Mouse (Mus musculus) ES-E14 (cell line): ENCODE measurements around the gene Ndfip2. TPM values are rescaled to one million over a fixed set of nuclear protein-coding genes. Genes with fewer than 3 reads are reported as not detected.

ENCODE experiments used
- DNase-seq: peaks from one replicate; pipeline ENCODE4 v3.0.0-alpha.2; 2013; ENCODE audit warnings: low read depth, low spot score
- H3K27ac ChIP-seq: 2 replicates; pipeline ENCODE4 v1.5.1; 2012; ENCODE audit warnings: low read depth, mild to moderate bottlenecking, low read length, moderate library complexity, mixed read lengths; ENCODE audit not compliant: poor library complexity, insufficient read depth, severe bottlenecking
- H3K36me3 ChIP-seq: 2 replicates; pipeline ENCODE4 v1.6.1; 2012; ENCODE audit warnings: mild to moderate bottlenecking, low read length, moderate library complexity, mixed read lengths; ENCODE audit not compliant: control insufficient read depth, poor library complexity, insufficient read depth, severe bottlenecking
- H3K4me1 ChIP-seq, 2 experiments: fragments of 150-350 bp in 1 of 2; sonication (generic) in 1 of 2; 2 replicates each; pipeline ENCODE4 v1.6.1; 2012; ENCODE audit warnings: low read length in 2 of 2, mild to moderate bottlenecking in 1 of 2, mixed read lengths in 1 of 2; ENCODE audit not compliant: control insufficient read depth in 2 of 2, insufficient read depth in 2 of 2, poor library complexity in 1 of 2
- H3K4me3 ChIP-seq, 2 experiments: fragments of 150-350 bp in 1 of 2; sonication (generic) in 1 of 2; 2 replicates each; pipeline ENCODE4 v1.5.1; 2012; ENCODE audit warnings: low read length in 2 of 2, low read depth in 1 of 2, mild to moderate bottlenecking in 1 of 2, mixed read lengths in 1 of 2; ENCODE audit not compliant: insufficient read depth in 1 of 2, poor library complexity in 1 of 2, severe bottlenecking in 1 of 2
- H3K9ac ChIP-seq: 2 replicates; pipeline ENCODE4 v1.6.1; 2012; ENCODE audit warnings: low read depth, mild to moderate bottlenecking, low read length, mixed read lengths; ENCODE audit not compliant: poor library complexity, insufficient read depth, severe bottlenecking
- H3K9me3 ChIP-seq: fragments of 150-350 bp; sonication (generic); 2 replicates; pipeline ENCODE4 v1.6.1; 2012; ENCODE audit warnings: low read depth, mild to moderate bottlenecking, low read length; ENCODE audit not compliant: control insufficient read depth, insufficient read depth
- CHD2 ChIP-seq: IDR thresholded peaks from 2 replicates; pipeline ENCODE4 v1.6.1; 2014; ENCODE audit warnings: mild to moderate bottlenecking, low read depth, low read length, inconsistent platforms
- HCFC1 ChIP-seq: IDR thresholded peaks from 2 replicates; pipeline ENCODE4 v1.6.1; 2012; ENCODE audit warnings: low read length, inconsistent platforms, borderline replicate concordance; ENCODE audit not compliant: insufficient read depth
- MAFK ChIP-seq: IDR thresholded peaks from 2 replicates; pipeline ENCODE4 v1.6.1; 2014; ENCODE audit warnings: mild to moderate bottlenecking, low read depth, low read length, inconsistent platforms; ENCODE audit not compliant: insufficient read depth
- ZC3H11A ChIP-seq: IDR thresholded peaks from 2 replicates; pipeline ENCODE4 v1.6.1; 2012; ENCODE audit warnings: low read depth, mild to moderate bottlenecking, inconsistent platforms, low read length, borderline replicate concordance
- ZNF384 ChIP-seq: IDR thresholded peaks from 2 replicates; pipeline ENCODE4 v1.6.1; 2012; ENCODE audit warnings: low read depth, low read length, inconsistent platforms
- in situ Hi-C, 2 experiments: fragments of 600-800 bp; cut with MboI; formaldehyde crosslinking; loops; one replicate each; pipeline ENCODE4 v1.15.1; 2025; ENCODE audit warnings: low sequenced_read_pairs in 2 of 2, inconsistent platforms in 1 of 2; ENCODE audit not compliant: unreplicated experiment in 2 of 2
- total RNA-seq: library from RNA; depleted of rRNA; stranded (reverse); fragments of 300-350 nt; gene quantifications from 2 replicates; pipeline ENCODE4 v1.2.3, GENCODE M21; 2012

The Ndfip2 gene
- total RNA-seq, 1 experiment, result 29.0 TPM

- no peak overlapping the region for H3K27ac ChIP-seq
- no peak overlapping the region for H3K9ac ChIP-seq
- no peak overlapping the region for H3K4me3 ChIP-seq
- H3K4me1 ChIP-seq, result no peaks in the 10 kb centered on the region
- in situ Hi-C loops, result no loop called here
- TF ChIP-seq HCFC1, result no peak
- no peak for TF ChIP-seq ZNF384
- H3K9me3 ChIP-seq, result no peaks in the 10 kb centered on the region
- DNase-seq, result no peak
- no peaks in the 10 kb centered on the region for H3K36me3 ChIP-seq
These were observed 18.3 kb upstream of the Ndfip2 start for GRCm38 (mm10) chr14:105240120-105240519.

GRCm38 (mm10) chr14:105243805-105244443 lies 14.4 kb upstream of the Ndfip2 start:
- Histone ChIP-seq H3K9me3 (no peaks in the 10 kb centered on the region), H3K27ac (no peak overlapping the region), H3K4me1 (no peaks in the 10 kb centered on the region), H3K36me3 (no peaks in the 10 kb centered on the region), H3K4me3 (no peak overlapping the region), H3K9ac (no peak overlapping the region)
- TF ChIP-seq CHD2 (no peak), ZC3H11A (no peak), MAFK (no peak), HCFC1 (no peak), ZNF384 (no peak)
- DNase-seq, result no peak
- in situ Hi-C loops, result no loop called here

GRCm38 (mm10) chr14:105251038-105251437 lies 7.3 kb upstream of the Ndfip2 start:
- no peak for DNase-seq
- Histone ChIP-seq H3K9me3 (no peaks in the 10 kb centered on the region), H3K36me3 (no peaks in the 10 kb centered on the region), H3K27ac (no peak overlapping the region), H3K4me3 (no peak overlapping the region), H3K4me1 (no peaks in the 10 kb centered on the region), H3K9ac (no peak overlapping the region)
- TF ChIP-seq MAFK (no peak), HCFC1 (no peak), ZNF384 (no peak), CHD2 (no peak), ZC3H11A (no peak)
- in situ Hi-C loops, result no loop called here

GRCm38 (mm10) chr14:105253304-105253703 lies 5.1 kb upstream of the Ndfip2 start:
- Histone ChIP-seq H3K36me3 (no peaks in the 10 kb centered on the region), H3K4me3 (no peak overlapping the region), H3K9ac (no peak overlapping the region), H3K4me1 (no peaks in the 10 kb centered on the region; a peak in 1 of 4 replicates), H3K9me3 (no peaks in the 10 kb centered on the region), H3K27ac (no peak overlapping the region)
- TF ChIP-seq ZNF384, result no peak
- TF ChIP-seq MAFK, result no peak
- TF ChIP-seq HCFC1, result no peak
- TF ChIP-seq ZC3H11A, result no peak
- no peak for TF ChIP-seq CHD2
- in situ Hi-C loops, result no loop called here
- no peak for DNase-seq

- no peak for DNase-seq
- peaks cover 0 to under 1% of the 10 kb centered on the region in 2 experiments; a peak in 1 of 4 replicates for H3K4me1 ChIP-seq
- H3K9me3 ChIP-seq, result no peaks in the 10 kb centered on the region
- TF ChIP-seq HCFC1 (no peak), MAFK (no peak), CHD2 (no peak), ZNF384 (no peak), ZC3H11A (no peak)
- no peaks in the 10 kb centered on the region for H3K36me3 ChIP-seq
- in situ Hi-C loops, result no loop called here
- H3K27ac ChIP-seq, result no peak overlapping the region
- no peak overlapping the region for H3K4me3 ChIP-seq
- H3K9ac ChIP-seq, result no peak overlapping the region
These were observed 4.0 kb upstream of the Ndfip2 start for GRCm38 (mm10) chr14:105254401-105254800.
